Mouse (Mus musculus) spleen, adult 2 months (tissue): ENCODE results near the gene Ssu2.

ENCODE experiments used
- CTCF ChIP-seq: fragments of 200-500 bp; IDR thresholded peaks from 2 replicates; pipeline ENCODE4 v1.5.1; 2011; ENCODE audit warnings: mild to moderate bottlenecking, inconsistent platforms; ENCODE audit not compliant: insufficient read depth, insufficient read length, insufficient replicate concordance; ENCODE audit errors: extremely low read depth
- POLR2A ChIP-seq: fragments of 200-500 bp; IDR thresholded peaks from 2 replicates; pipeline ENCODE4 v1.6.1; 2011; ENCODE audit warnings: low read depth, low read length, inconsistent platforms

DNA sequence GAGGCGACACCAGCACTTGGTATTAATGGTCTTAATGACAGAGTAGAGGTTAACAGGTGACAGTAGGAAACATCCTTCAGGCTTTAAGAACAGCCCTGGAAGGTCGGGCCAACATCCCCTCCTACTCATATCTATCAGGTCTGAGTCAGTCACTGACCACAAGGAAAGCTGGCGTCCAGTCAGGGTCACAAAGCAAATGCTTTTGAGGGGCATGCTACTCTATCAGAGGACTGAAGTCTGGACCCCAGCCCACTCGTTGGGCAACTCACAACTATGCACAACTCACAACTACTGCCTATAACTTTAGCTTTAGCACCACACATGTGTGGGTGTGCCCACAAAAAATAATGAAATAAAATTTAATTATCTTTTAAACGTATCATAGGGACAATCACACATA, 16.3 kb upstream of the Ssu2 start:
- TF ChIP-seq CTCF (no peak), POLR2A (no peak)
